Mouse (Mus musculus) cerebellum, adult 2 months (tissue): Measurements from ENCODE around the gene Olfr589. TPM values are rescaled to one million over a fixed set of nuclear protein-coding genes. Genes with fewer than 3 reads are reported as not detected.
"Not testable (repeated sequence)": the region's sequence is repeated elsewhere in the genome, so short reads cannot be mapped to it uniquely, and the experiment has no call there.

Source experiments
- DNase-seq, 2 experiments: peaks; one replicate each; pipeline ENCODE4 v3.0.0; 2021
- H3K27ac ChIP-seq: fragments of 200-500 bp; 2 replicates; pipeline ENCODE4 v1.5.1; 2012; ENCODE audit warnings: low read length, control low read depth, inconsistent platforms; ENCODE audit not compliant: insufficient read depth
- H3K27me3 ChIP-seq: fragments of 200-500 bp; 2 replicates; pipeline ENCODE4 v1.6.1; 2012; ENCODE audit warnings: inconsistent platforms, mild to moderate bottlenecking, low read length, moderate library complexity; ENCODE audit not compliant: control insufficient read depth, insufficient read depth
- H3K4me1 ChIP-seq: fragments of 200-500 bp; 2 replicates; pipeline ENCODE4 v1.6.1; 2011; ENCODE audit warnings: low read length; ENCODE audit not compliant: control insufficient read depth, insufficient read depth
- H3K4me3 ChIP-seq: fragments of 200-500 bp; replicated peaks from 2 replicates; pipeline ENCODE3; 2011; ENCODE audit warnings: mild to moderate bottlenecking, low read depth, low read length, control low read depth; ENCODE audit not compliant: insufficient read depth
- CTCF ChIP-seq: fragments of 200-500 bp; IDR thresholded peaks from 2 replicates; pipeline ENCODE4 v1.5.1; 2011; ENCODE audit warnings: low read depth, mild to moderate bottlenecking, control low read depth, low read length, moderate library complexity, borderline replicate concordance; ENCODE audit not compliant: insufficient read depth
- POLR2A ChIP-seq: fragments of 200-500 bp; IDR thresholded peaks from 2 replicates; pipeline ENCODE4 v1.6.1; 2011; ENCODE audit warnings: low read length, control low read depth, borderline replicate concordance; ENCODE audit not compliant: insufficient read depth
- WGBS: fragments of 180-500 bp; shearing (Covaris S2); methylation state at CpG from one replicate; pipeline ENCODE4 v1.1.7; 2018; 5-methylcytosine and 5-hydroxymethylcytosine counted together
- polyA plus RNA-seq: library from polyadenylated mRNA; depleted of rRNA; stranded (reverse); fragments of >200 nt; gene quantifications from 2 replicates; pipeline ENCODE4 v1.2.3, GENCODE M21; 2012; rRNA removed

The Olfr589 gene
- polyA plus RNA-seq = not detected in 2 replicates

- Histone ChIP-seq H3K27ac (no peak within 1 kb of the TSS), H3K4me1 (no peaks in the 10 kb centered on the region), H3K27me3 (no peaks in the 10 kb centered on the region), H3K4me3 (no peak within 1 kb of the TSS)
- 44% methylated on average over 2 of the region's 2 CpGs for WGBS
- no peak for TF ChIP-seq POLR2A
- TF ChIP-seq CTCF = no peak
- DNase-seq = no peak
Observed at GRCm38 (mm10) chr7:103156256-103156655, at the start of gene Olfr589. Olfr589 (minus strand) TSS chr7:103156356.

GRCm38 (mm10) chr7:103184503-103184902 is 28.3 kb upstream of the Olfr589 start, which contains the start of gene Olfr592:
Olfr592 (plus strand) TSS chr7:103184803.
- WGBS = 63% methylated on average over 1 of the region's 1 CpGs
- H3K27me3 ChIP-seq, H3K27ac ChIP-seq, H3K4me3 ChIP-seq, H3K4me1 ChIP-seq, DNase-seq: not testable (repeated sequence)

DNA sequence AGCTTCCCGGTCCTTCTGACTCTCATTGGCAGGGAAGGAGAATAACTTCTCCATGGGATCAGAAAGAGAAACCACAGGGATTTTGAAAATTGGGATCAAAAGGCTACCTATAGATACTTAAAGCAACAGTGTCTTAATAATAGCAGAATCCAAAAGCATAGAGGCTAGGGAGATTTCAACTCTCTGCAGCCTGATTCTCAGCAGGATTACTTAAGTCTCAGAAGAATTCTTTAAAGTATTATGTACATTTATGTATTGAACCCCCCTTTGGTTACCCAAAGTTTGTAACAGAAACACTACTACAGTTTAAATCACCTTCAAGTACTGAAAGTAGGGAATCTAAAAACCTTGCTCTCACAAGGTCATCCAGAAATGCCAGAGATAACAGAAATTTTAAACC is 22.1 kb upstream of the Olfr589 start, which contains the start of gene Olfr591:
Gene Olfr591, minus strand, starts transcription at position 101 of the 400 bp plus-strand sequence.
- WGBS = 72% methylated on average over 1 of the region's 1 CpGs
- Histone ChIP-seq H3K27ac (no peak within 1 kb of the TSS), H3K27me3 (no peaks in the 10 kb centered on the region), H3K4me3 (no peak within 1 kb of the TSS), H3K4me1 (no peaks in the 10 kb centered on the region)
- TF ChIP-seq CTCF (no peak), POLR2A (no peak)
- no peak for DNase-seq

- no peaks in the 10 kb centered on the region for H3K4me1 ChIP-seq
- no peaks in the 10 kb centered on the region for H3K27me3 ChIP-seq
- H3K4me3 ChIP-seq = no peak overlapping the region
- 35% methylated on average over 5 of the region's 5 CpGs for WGBS
- DNase-seq = no peak
- TF ChIP-seq POLR2A = no peak
- TF ChIP-seq CTCF = no peak
- no peak overlapping the region for H3K27ac ChIP-seq
Observed at GRCm38 (mm10) chr7:103169697-103170096, 13.5 kb upstream of the Olfr589 start.

DNA sequence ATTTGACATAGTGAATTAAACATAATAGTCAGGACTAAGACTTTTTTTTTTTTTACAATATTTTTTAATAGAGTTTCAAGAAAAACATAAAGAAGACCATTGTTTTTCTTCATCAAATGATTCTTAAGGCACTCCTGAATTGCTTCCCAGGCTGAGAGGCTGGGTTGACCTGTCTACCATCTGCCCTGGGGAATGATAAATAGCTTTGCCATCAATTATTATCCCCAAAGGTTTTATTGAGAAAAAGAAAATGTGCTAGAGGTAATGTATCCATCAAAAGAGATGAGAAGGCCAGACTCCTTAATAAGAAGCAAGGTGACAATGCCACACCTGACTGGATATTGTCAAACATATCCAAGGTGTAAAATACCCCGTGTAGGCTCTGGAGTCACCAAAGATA is 15.6 kb downstream of the Olfr589 start, which contains the start of gene Olfr588-ps1:
Gene Olfr588-ps1, plus strand, starts transcription at position 301 of the 400 bp plus-strand sequence.
- Histone ChIP-seq H3K27ac (no peak within 1 kb of the TSS), H3K4me1 (no peaks in the 10 kb centered on the region), H3K4me3 (no peak within 1 kb of the TSS), H3K27me3 (no peaks in the 10 kb centered on the region)
- TF ChIP-seq CTCF (no peak), POLR2A (no peak)
- no peak for DNase-seq
- 81% methylated on average over 1 of the region's 1 CpGs for WGBS

GRCm38 (mm10) chr7:103125538-103125937 is 30.6 kb downstream of the Olfr589 start, which contains the start of gene Olfr586:
Olfr586 (minus strand) TSS chr7:103125638.
- no peak within 1 kb of the TSS for H3K27ac ChIP-seq
- no peaks in the 10 kb centered on the region for H3K27me3 ChIP-seq
- no peak for TF ChIP-seq CTCF
- TF ChIP-seq POLR2A = no peak
- WGBS = 88% methylated on average over 3 of the region's 3 CpGs
- DNase-seq = no peak
- no peak within 1 kb of the TSS for H3K4me3 ChIP-seq
- H3K4me1 ChIP-seq = no peaks in the 10 kb centered on the region

DNA sequence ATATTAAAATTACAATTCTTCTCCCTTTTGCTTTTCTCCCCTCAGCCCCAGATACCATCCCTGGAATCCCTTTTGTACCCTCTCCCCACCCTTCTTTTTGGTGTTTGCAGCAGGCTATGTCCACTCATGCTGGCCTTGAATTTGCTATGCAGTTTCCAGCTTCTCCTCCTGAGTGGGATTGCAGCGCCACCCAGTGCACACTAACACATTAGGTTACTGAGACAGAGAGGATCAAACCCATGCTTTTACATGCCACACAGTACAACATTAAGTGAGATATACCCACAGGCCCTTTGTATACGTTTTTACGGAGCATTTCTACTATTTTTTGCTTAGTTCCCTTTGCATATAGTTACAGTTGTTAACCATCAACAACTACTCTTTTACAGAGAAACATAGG is 36.8 kb downstream of the Olfr589 start:
- 44% methylated on average over 3 of the region's 3 CpGs for WGBS
- Histone ChIP-seq H3K4me1 (no peaks in the 10 kb centered on the region), H3K27ac (no peak overlapping the region), H3K27me3 (no peaks in the 10 kb centered on the region), H3K4me3 (no peak overlapping the region)
- TF ChIP-seq CTCF = no peak
- TF ChIP-seq POLR2A = no peak
- DNase-seq = no peak

Other genes with a start within 250 kb of the Olfr589 start
- not detected in 2 replicates for gene Olfr571, start 238.8 kb downstream of the Olfr589 start, polyA plus RNA-seq
- gene Olfr572, start 231.9 kb downstream of the Olfr589 start, polyA plus RNA-seq = not detected in 2 replicates
- not detected in 2 replicates for gene Olfr573-ps1, start 213.8 kb downstream of the Olfr589 start, polyA plus RNA-seq
- not detected in 2 replicates for gene Olfr574, start 207.9 kb downstream of the Olfr589 start, polyA plus RNA-seq
- gene Olfr575, start 197.6 kb downstream of the Olfr589 start, polyA plus RNA-seq = not detected in 2 replicates
- gene Olfr576, start 193.7 kb downstream of the Olfr589 start, polyA plus RNA-seq = not detected in 2 replicates
- not detected in 2 replicates for gene Olfr577, start 180.4 kb downstream of the Olfr589 start, polyA plus RNA-seq
- not detected in 2 replicates for gene Olfr578, start 167.0 kb downstream of the Olfr589 start, polyA plus RNA-seq
- gene Olfr582, start 118.3 kb downstream of the Olfr589 start, polyA plus RNA-seq = not detected in 2 replicates
- gene Olfr583, start 105.1 kb downstream of the Olfr589 start, polyA plus RNA-seq = not detected in 2 replicates
- not detected in 2 replicates for gene Olfr584, start 74.5 kb downstream of the Olfr589 start, polyA plus RNA-seq
- gene Olfr585, start 58.6 kb downstream of the Olfr589 start, polyA plus RNA-seq = not detected in 2 replicates
- not detected in 2 replicates for gene Olfr586, start 30.7 kb downstream of the Olfr589 start, polyA plus RNA-seq
- gene Olfr588-ps1, start 15.5 kb downstream of the Olfr589 start, polyA plus RNA-seq = not detected in 2 replicates
- not detected in 2 replicates for gene Olfr591, start 22.0 kb upstream of the Olfr589 start, polyA plus RNA-seq
- not detected in 2 replicates for gene Olfr592, start 28.4 kb upstream of the Olfr589 start, polyA plus RNA-seq
- not detected in 2 replicates for gene Olfr593, start 55.5 kb upstream of the Olfr589 start, polyA plus RNA-seq
- gene Olfr594, start 60.6 kb upstream of the Olfr589 start, polyA plus RNA-seq = not detected in 2 replicates
- not detected in 2 replicates for gene Usp17ld, start 96.1 kb upstream of the Olfr589 start, polyA plus RNA-seq
- not detected in 2 replicates for gene Olfr596, start 149.3 kb upstream of the Olfr589 start, polyA plus RNA-seq
- not detected in 2 replicates for gene Olfr597, start 160.0 kb upstream of the Olfr589 start, polyA plus RNA-seq
- gene Olfr598, start 167.2 kb upstream of the Olfr589 start, polyA plus RNA-seq = not detected in 2 replicates
- not detected in 2 replicates for gene Olfr599, start 179.6 kb upstream of the Olfr589 start, polyA plus RNA-seq
- gene Olfr600, start 193.3 kb upstream of the Olfr589 start, polyA plus RNA-seq = not detected in 2 replicates
- not detected in 2 replicates for gene Olfr601, start 206.3 kb upstream of the Olfr589 start, polyA plus RNA-seq
- gene Olfr603, start 229.8 kb upstream of the Olfr589 start, polyA plus RNA-seq = not detected in 2 replicates